Mouse (Mus musculus): ENCODE data around the gene Wwc2. TPM values are rescaled to one million over a fixed set of nuclear protein-coding genes. Genes with fewer than 3 reads are reported as not detected.

The Wwc2 gene
- polyA plus RNA-seq, 1 experiment, result 3.0 TPM

- H3K36me3 ChIP-seq (replicated peaks; ENCODE audit: low read length), result no peaks in the 10 kb centered on the region
- H3K9me3 ChIP-seq, result no peaks in the 10 kb centered on the region
- H3K4me1 ChIP-seq, result peaks cover 58% of the 10 kb centered on the region
- H3K27me3 ChIP-seq (replicated peaks), result no peaks in the 10 kb centered on the region
- TF ChIP-seq GATA1 (IDR thresholded peaks at IDR 0.05; ENCODE audit: borderline replicate concordance, low read length) (no peak), FLI1 (IDR thresholded peaks at IDR 0.05; ENCODE audit: low read length) (no peak)
- H3K4me3 ChIP-seq (replicated peaks), result no peak overlapping the region
Measured at GRCm38 (mm10) chr8:47948836-47949235, 41.9 kb downstream of the Wwc2 start.

DNA sequence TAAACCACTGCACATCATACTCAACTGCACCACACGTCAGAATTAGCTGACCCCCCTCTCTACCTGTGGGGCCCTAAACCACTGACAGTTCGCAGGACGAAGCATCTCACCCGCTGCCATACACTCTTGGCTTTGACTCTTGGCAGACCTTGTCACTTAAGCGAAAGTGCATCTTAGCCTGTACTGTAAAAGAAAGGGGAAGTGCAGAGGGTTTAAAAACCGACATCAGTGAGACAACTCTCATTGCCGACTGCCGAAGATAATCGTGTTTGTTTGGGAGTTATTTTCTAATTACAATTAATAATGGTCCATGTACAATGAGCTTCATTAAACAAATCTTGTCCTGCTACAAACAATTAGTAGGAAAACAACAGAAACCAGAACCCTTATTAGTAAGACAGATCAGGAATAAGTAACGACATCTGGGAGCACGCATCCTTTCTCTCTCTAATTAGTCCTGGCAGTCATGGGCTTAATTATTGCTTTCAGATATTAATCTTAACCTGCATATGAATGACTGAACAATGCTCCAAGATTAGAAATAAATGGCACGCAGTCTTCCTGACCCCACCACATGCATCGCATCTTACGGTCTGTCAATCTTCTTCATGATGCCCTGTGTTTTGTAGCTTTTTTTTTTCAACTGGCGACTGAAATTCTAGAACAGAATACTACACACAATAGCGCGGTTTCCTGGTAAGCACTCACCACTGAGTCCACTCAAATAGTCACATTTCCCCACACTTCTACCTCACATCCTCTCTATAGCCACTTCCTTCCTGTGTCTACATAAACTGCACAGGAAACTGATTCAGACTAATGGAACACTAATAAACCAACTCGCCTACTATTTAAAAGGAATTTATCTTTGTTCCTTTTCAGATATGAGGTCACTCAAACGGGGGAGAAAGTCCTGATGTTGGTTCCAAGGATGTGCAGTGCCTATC is 42.8 kb downstream of the Wwc2 start:
- Histone ChIP-seq H3K4me1 (peaks cover 63% of the 10 kb centered on the region), H3K4me3 (replicated peaks) (peak overlapping the region; percentile 91)
- TF ChIP-seq GATA1 (IDR thresholded peaks at IDR 0.05; ENCODE audit: borderline replicate concordance, low read length) (no peak), FLI1 (IDR thresholded peaks at IDR 0.05; ENCODE audit: low read length) (no peak)

GRCm38 (mm10) chr8:47943049-47943448 is 47.7 kb downstream of the Wwc2 start:
- peaks cover 2% of the 10 kb centered on the region for H3K36me3 ChIP-seq (replicated peaks; ENCODE audit: low read length)
- H3K4me3 ChIP-seq (replicated peaks), result no peak overlapping the region
- H3K4me1 ChIP-seq, result peaks cover 43% of the 10 kb centered on the region
- no peaks in the 10 kb centered on the region for H3K9me3 ChIP-seq
- TF ChIP-seq GATA1 (IDR thresholded peaks at IDR 0.05; ENCODE audit: borderline replicate concordance, low read length) (no peak), FLI1 (IDR thresholded peaks at IDR 0.05; ENCODE audit: low read length) (no peak)
- H3K27me3 ChIP-seq (replicated peaks), result no peaks in the 10 kb centered on the region

More for the DNA sequence above, 42.8 kb downstream of the Wwc2 start:
- H3K36me3 ChIP-seq (replicated peaks; ENCODE audit: low read length), result no peaks in the 10 kb centered on the region
- H3K27me3 ChIP-seq (replicated peaks), result no peaks in the 10 kb centered on the region
- no peaks in the 10 kb centered on the region for H3K9me3 ChIP-seq

GRCm38 (mm10) chr8:47941028-47941427 is 49.7 kb downstream of the Wwc2 start:
- Histone ChIP-seq H3K36me3 (replicated peaks; ENCODE audit: low read length) (peaks cover 2% of the 10 kb centered on the region), H3K4me3 (replicated peaks) (no peak overlapping the region)

GRCm38 (mm10) chr8:47939933-47940870 is 50.5 kb downstream of the Wwc2 start:
- peaks cover 2% of the 10 kb centered on the region for H3K36me3 ChIP-seq (replicated peaks; ENCODE audit: low read length)
- H3K27me3 ChIP-seq (replicated peaks), result no peaks in the 10 kb centered on the region
- peaks cover 32% of the 10 kb centered on the region for H3K4me1 ChIP-seq
- TF ChIP-seq GATA1 (IDR thresholded peaks at IDR 0.05; ENCODE audit: borderline replicate concordance, low read length) (no peak), FLI1 (IDR thresholded peaks at IDR 0.05; ENCODE audit: low read length) (no peak)
- H3K4me3 ChIP-seq (replicated peaks), result no peak overlapping the region
- no peaks in the 10 kb centered on the region for H3K9me3 ChIP-seq

More at GRCm38 (mm10) chr8:47941028-47941427, 49.7 kb downstream of the Wwc2 start:
- H3K27me3 ChIP-seq (replicated peaks), result no peaks in the 10 kb centered on the region
- H3K9me3 ChIP-seq, result no peaks in the 10 kb centered on the region
- TF ChIP-seq GATA1 (IDR thresholded peaks at IDR 0.05; ENCODE audit: borderline replicate concordance, low read length) (no peak), FLI1 (IDR thresholded peaks at IDR 0.05; ENCODE audit: low read length) (no peak)
- peaks cover 25% of the 10 kb centered on the region for H3K4me1 ChIP-seq

DNA sequence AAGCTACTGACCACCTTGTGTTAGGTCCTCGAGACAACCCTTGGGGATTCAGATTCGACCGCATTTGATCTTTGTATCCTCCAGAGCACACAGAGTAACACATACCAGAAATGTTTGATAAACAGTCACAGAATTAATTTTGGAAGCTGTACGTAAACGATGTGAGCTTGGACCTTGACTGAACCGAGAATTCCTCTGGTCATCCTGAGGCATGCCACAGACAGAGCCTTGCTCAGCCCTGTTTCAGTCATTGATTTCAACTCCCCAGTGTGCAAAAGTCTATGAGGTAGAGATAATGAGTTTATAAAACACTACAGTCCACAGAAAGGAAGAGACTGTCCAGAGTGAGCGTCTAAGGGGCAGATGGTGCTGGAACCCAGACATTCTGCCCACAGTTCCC is 51.5 kb downstream of the Wwc2 start:
- TF ChIP-seq FLI1 (IDR thresholded peaks at IDR 0.05; ENCODE audit: low read length) (no peak), GATA1 (IDR thresholded peaks at IDR 0.05; ENCODE audit: borderline replicate concordance, low read length) (no peak)
- Histone ChIP-seq H3K36me3 (replicated peaks; ENCODE audit: low read length) (peaks cover 2% of the 10 kb centered on the region), H3K27me3 (replicated peaks) (no peaks in the 10 kb centered on the region), H3K4me3 (replicated peaks) (no peak overlapping the region), H3K4me1 (peaks cover 32% of the 10 kb centered on the region), H3K9me3 (no peaks in the 10 kb centered on the region)

DNA sequence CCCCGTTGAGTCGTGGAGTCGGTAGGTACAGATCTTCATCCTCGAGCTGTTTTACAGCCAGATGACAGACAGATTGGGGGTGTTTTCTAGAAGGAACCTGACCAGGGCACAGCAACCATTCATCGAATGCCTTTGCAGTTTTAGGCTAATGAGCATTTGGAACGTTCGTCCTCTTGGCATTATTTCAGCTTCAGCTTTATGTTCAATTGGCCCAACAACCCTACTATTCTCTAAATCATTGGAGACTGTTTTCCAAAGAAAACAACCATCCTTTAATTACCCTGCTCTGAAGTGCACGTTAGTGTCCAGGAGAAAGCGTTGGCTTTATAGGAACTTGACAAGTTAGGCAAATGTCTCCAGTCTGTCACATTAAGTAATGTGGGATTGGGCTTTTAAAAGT is 54.3 kb downstream of the Wwc2 start:
- Histone ChIP-seq H3K4me3 (replicated peaks) (no peak overlapping the region), H3K36me3 (replicated peaks; ENCODE audit: low read length) (no peaks in the 10 kb centered on the region), H3K27me3 (replicated peaks) (peaks cover 2% of the 10 kb centered on the region), H3K9me3 (no peaks in the 10 kb centered on the region), H3K4me1 (peaks cover 29% of the 10 kb centered on the region)
- TF ChIP-seq GATA1 (IDR thresholded peaks at IDR 0.05; ENCODE audit: borderline replicate concordance, low read length), result no peak
- no peak for TF ChIP-seq FLI1 (IDR thresholded peaks at IDR 0.05; ENCODE audit: low read length)

GRCm38 (mm10) chr8:47935461-47935860 is 55.3 kb downstream of the Wwc2 start:
- peaks cover 22% of the 10 kb centered on the region for H3K4me1 ChIP-seq
- no peaks in the 10 kb centered on the region for H3K36me3 ChIP-seq (replicated peaks; ENCODE audit: low read length)
- no peak for TF ChIP-seq GATA1 (IDR thresholded peaks at IDR 0.05; ENCODE audit: borderline replicate concordance, low read length)
- no peak for TF ChIP-seq FLI1 (IDR thresholded peaks at IDR 0.05; ENCODE audit: low read length)
- peaks cover 2% of the 10 kb centered on the region for H3K27me3 ChIP-seq (replicated peaks)
- no peak overlapping the region for H3K4me3 ChIP-seq (replicated peaks)
- no peaks in the 10 kb centered on the region for H3K9me3 ChIP-seq

DNA sequence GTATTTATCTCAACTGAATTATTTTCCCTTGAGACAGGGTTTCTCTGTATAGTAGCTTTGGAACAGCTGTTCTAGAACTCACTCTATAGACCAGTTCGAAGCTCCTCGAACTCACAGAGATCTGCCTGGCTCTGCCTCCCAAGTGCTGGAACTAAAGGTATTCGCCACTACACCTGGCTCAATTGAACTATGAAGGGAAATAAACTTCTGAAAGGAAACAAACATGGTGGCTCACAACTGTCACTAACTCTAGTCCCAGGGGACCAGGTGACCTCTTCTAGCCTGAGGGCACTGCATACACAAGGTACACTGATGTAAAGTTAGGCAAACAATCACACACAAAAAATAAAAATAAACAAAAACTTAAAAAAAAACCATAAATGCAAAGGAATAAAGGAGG is 57.6 kb downstream of the Wwc2 start:
- H3K9me3 ChIP-seq, result no peaks in the 10 kb centered on the region
- H3K4me1 ChIP-seq, result peaks cover 18% of the 10 kb centered on the region
- TF ChIP-seq FLI1 (IDR thresholded peaks at IDR 0.05; ENCODE audit: low read length) (no peak), GATA1 (IDR thresholded peaks at IDR 0.05; ENCODE audit: borderline replicate concordance, low read length) (no peak)
- H3K27me3 ChIP-seq (replicated peaks), result peaks cover 2% of the 10 kb centered on the region
- H3K36me3 ChIP-seq (replicated peaks; ENCODE audit: low read length), result no peaks in the 10 kb centered on the region
- H3K4me3 ChIP-seq (replicated peaks), result no peak overlapping the region
